Comparison of ENCODE assay signal across 8 mouse cellular contexts in the genomic region with DNA sequence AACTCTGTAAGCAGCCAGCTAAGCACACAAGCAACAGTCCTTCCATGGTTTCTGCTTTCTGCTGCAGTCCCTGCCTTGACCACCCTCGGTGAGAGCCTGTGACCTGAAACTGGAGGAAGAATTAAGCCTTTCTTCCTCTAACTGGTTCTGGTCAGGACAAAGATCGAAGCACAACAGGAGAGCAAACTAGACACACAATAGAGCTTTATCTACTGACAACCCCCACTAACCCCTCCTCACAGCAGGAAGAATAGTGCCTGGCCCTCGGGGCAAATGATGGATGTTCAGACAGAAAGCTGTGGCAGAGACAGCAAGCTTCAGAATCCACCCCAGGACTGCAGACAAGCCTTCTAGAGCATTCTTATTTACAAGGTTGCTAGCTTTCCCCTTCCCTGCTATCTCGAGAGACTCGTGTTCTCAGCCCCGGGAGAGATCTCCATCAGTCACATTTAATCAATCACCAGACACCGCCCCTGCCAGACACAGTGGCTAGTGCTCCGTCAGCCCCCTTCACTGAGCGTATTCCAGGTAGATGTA. TPM values are rescaled to one million over a fixed set of nuclear protein-coding genes. Genes with fewer than 3 reads are reported as not detected.
DNase-seq lines count a peak whose midpoint lies in the region; ATAC-seq and TF ChIP-seq lines count a peak whose summit lies in the region.

No protein-coding gene starts in this region.

- H3K36me3 ChIP-seq in C2C12 (ENCODE audit: control insufficient read depth, insufficient read depth): no peaks in the 10 kb centered on the region
- no peaks in the 10 kb centered on the region for H3K36me3 ChIP-seq in embryonic facial prominence, embryonic 14.5 days (ENCODE audit: control insufficient read depth, insufficient read depth, low read length)
- H3K36me3 ChIP-seq in limb, embryonic 15.5 days: no peaks in the 10 kb centered on the region

- no peaks in the 10 kb centered on the region for H3K79me2 ChIP-seq in C2C12 (ENCODE audit: control insufficient read depth, insufficient read depth)

- no peak overlapping the region for H3K9ac ChIP-seq in embryonic facial prominence, embryonic 14.5 days (ENCODE audit: low read depth, low read length)
- no peak overlapping the region for H3K9ac ChIP-seq in limb, embryonic 15.5 days

- H3K27me3 ChIP-seq in C2C12 (ENCODE audit: control insufficient read depth, insufficient read depth, insufficient read length): no peaks in the 10 kb centered on the region
- no peaks in the 10 kb centered on the region for H3K27me3 ChIP-seq in embryonic facial prominence, embryonic 14.5 days (replicated peaks; ENCODE audit: control insufficient read depth, insufficient read depth, low read length)
- H3K27me3 ChIP-seq in limb, embryonic 15.5 days: peaks cover 2% of the 10 kb centered on the region; the same call in 1 of the 2 replicates

- no peak overlapping the region for H3K27ac ChIP-seq in embryonic facial prominence, embryonic 14.5 days (replicated peaks; ENCODE audit: low read depth, low read length)
- no peak overlapping the region for H3K27ac ChIP-seq in limb, embryonic 15.5 days

- no peak for ATAC-seq in embryonic facial prominence, embryonic 14.5 days (ENCODE audit: low read depth)
- ATAC-seq in limb, embryonic 15.5 days (ENCODE audit: insufficient number of reproducible peaks, low FRiP score, low TSS enrichment, low read depth): no peak

- H3K4me3 ChIP-seq in C2C12 (ENCODE audit: insufficient read depth, poor library complexity, severe bottlenecking): no peak overlapping the region
- H3K4me3 ChIP-seq in embryonic facial prominence, embryonic 14.5 days (ENCODE audit: low read depth, low read length): no peak overlapping the region
- no peak overlapping the region for H3K4me3 ChIP-seq in limb, embryonic 15.5 days

- H3K4me2 ChIP-seq in embryonic facial prominence, embryonic 14.5 days (ENCODE audit: low read depth, low read length): peak overlapping the region; percentile 36
- 0 out of 2 replicates have a peak overlapping the region, but pooled peaks have one; percentile 5 for H3K4me2 ChIP-seq in limb, embryonic 15.5 days

- DNase-seq in cerebellum, postnatal 10 days: peak; percentile 62 to 63
- DNase-seq in cerebellum, postnatal 36 days: no peak
- no peak for DNase-seq in embryonic facial prominence, embryonic 14.5 days (ENCODE audit: low spot score)
- no peak for DNase-seq in urinary bladder, postnatal 25 days (ENCODE audit: low spot score)
- no peak for DNase-seq in spleen, postnatal 10 days (ENCODE audit: low spot score in 2 of 2)
- no peak for DNase-seq in layer of hippocampus, adult 9-11 months

- peak overlapping the region; percentile 54 for H3ac ChIP-seq in C2C12 (ENCODE audit: control insufficient read depth, insufficient read length, low read depth)

- H3K79me3 ChIP-seq in C2C12 (ENCODE audit: low read depth): no peaks in the 10 kb centered on the region

- no peaks in the 10 kb centered on the region for H3K9me3 ChIP-seq in embryonic facial prominence, embryonic 14.5 days (ENCODE audit: control insufficient read depth, low read length)
- no peaks in the 10 kb centered on the region for H3K9me3 ChIP-seq in limb, embryonic 15.5 days

- peaks cover 3% of the 10 kb centered on the region; the same call in 1 of the 2 replicates for H3K4me1 ChIP-seq in embryonic facial prominence, embryonic 14.5 days (ENCODE audit: control insufficient read depth, insufficient read depth, low read length)
- H3K4me1 ChIP-seq in limb, embryonic 15.5 days: peaks cover 8% of the 10 kb centered on the region; the same call in 1 of the 2 replicates

- 6% methylated on average over 9 of the region's 9 CpGs for WGBS in embryonic facial prominence, embryonic 14.5 days
- 17% methylated on average over 9 of the region's 9 CpGs for WGBS in limb, embryonic 15.5 days

- TF ChIP-seq CTCF in C2C12 (IDR thresholded peaks at IDR 0.05; ENCODE audit: control insufficient read depth, insufficient read depth, insufficient read length): no peak

TF ChIP-seq in C2C12, 6 proteins besides CTCF, POLR2A, EP300 and RAD21:
- TF ChIP-seq USF1 (IDR thresholded peaks at IDR 0.05; ENCODE audit: low read depth) (no peak), MAX (IDR thresholded peaks at IDR 0.05) (no peak), FOSL1 (IDR thresholded peaks at IDR 0.05; ENCODE audit: insufficient read depth, low read length, poor library complexity, severe bottlenecking) (no peak), CEBPB (IDR thresholded peaks at IDR 0.05; ENCODE audit: low read depth) (no peak), MYOD1 (IDR thresholded peaks at IDR 0.05; ENCODE audit: control insufficient read depth, insufficient read length, low read depth) (no peak), MYOG (IDR thresholded peaks at IDR 0.05; ENCODE audit: control insufficient read depth, extremely low read depth, insufficient read length) (no peak)

RNA-seq across cellular contexts. Expression of a gene that starts 9.1 kb away (rescaled TPM):
- not detected for polyA plus RNA-seq in C2C12 (2012; fragmentation: generic; extraction: Trizol)
- 0.10 TPM in 1 of 2 replicates, not detected in the other for polyA plus RNA-seq in embryonic facial prominence, embryonic 14.5 days (2014; fragmentation: Nextera tagmentation; extraction: Ambion mirVana)
- polyA plus RNA-seq in limb, embryonic 15.5 days (2015; fragmentation: Nextera tagmentation; extraction: Ambion mirVana): 0.09 TPM in 1 of 2 replicates, not detected in the other

RNA-seq across cellular contexts. Expression of a gene that starts 20.1 kb away (rescaled TPM):
- polyA plus RNA-seq in C2C12 (2012; fragmentation: generic; extraction: Trizol): 0.07 TPM
- polyA plus RNA-seq in embryonic facial prominence, embryonic 14.5 days (2014; fragmentation: Nextera tagmentation; extraction: Ambion mirVana): 1.6 and 2.9 TPM in 2 replicates
- polyA plus RNA-seq in limb, embryonic 15.5 days (2015; fragmentation: Nextera tagmentation; extraction: Ambion mirVana): 2.1 and 2.5 TPM in 2 replicates

RNA-seq across cellular contexts. Expression of a gene that starts 22.9 kb away (rescaled TPM):
- not detected for polyA plus RNA-seq in C2C12 (2012; fragmentation: generic; extraction: Trizol)
- not detected in 2 replicates for polyA plus RNA-seq in embryonic facial prominence, embryonic 14.5 days (2014; fragmentation: Nextera tagmentation; extraction: Ambion mirVana)
- not detected in 2 replicates for polyA plus RNA-seq in limb, embryonic 15.5 days (2015; fragmentation: Nextera tagmentation; extraction: Ambion mirVana)

RNA-seq across cellular contexts. Expression of a gene that starts 33.5 kb away (rescaled TPM):
- 0.16 TPM for polyA plus RNA-seq in C2C12 (2012; fragmentation: generic; extraction: Trizol)
- polyA plus RNA-seq in embryonic facial prominence, embryonic 14.5 days (2014; fragmentation: Nextera tagmentation; extraction: Ambion mirVana): not detected in 2 replicates
- polyA plus RNA-seq in limb, embryonic 15.5 days (2015; fragmentation: Nextera tagmentation; extraction: Ambion mirVana): not detected in 2 replicates

RNA-seq across cellular contexts. Expression of a gene that starts 44.3 kb away (rescaled TPM):
- polyA plus RNA-seq in C2C12 (2012; fragmentation: generic; extraction: Trizol): not detected
- not detected in 2 replicates for polyA plus RNA-seq in embryonic facial prominence, embryonic 14.5 days (2014; fragmentation: Nextera tagmentation; extraction: Ambion mirVana)
- not detected in 2 replicates for polyA plus RNA-seq in limb, embryonic 15.5 days (2015; fragmentation: Nextera tagmentation; extraction: Ambion mirVana)

Comparison
In these comparisons a context has a peak if more than half of its experiments do, and no peak if none do; other contexts are left out.
1. DNase-seq: peak in cerebellum, postnatal 10 days (2 of 2); none in cerebellum, postnatal 36 days (0 of 2), embryonic facial prominence, embryonic 14.5 days (single experiment), urinary bladder, postnatal 25 days (single experiment), spleen, postnatal 10 days (0 of 2) and layer of hippocampus, adult 9-11 months (single experiment).